Mouse (Mus musculus) CH12.LX (cell line): ENCODE data around the gene Cdhr2. TPM values are rescaled to one million over a fixed set of nuclear protein-coding genes. Genes with fewer than 3 reads are reported as not detected.

Experiments
- DNase-seq: peaks from one replicate; pipeline ENCODE4 v3.0.0-alpha.2; 2013; ENCODE audit errors: extremely low read depth
- H3K27ac ChIP-seq: 2 replicates; pipeline ENCODE4 v1.5.1; 2012; ENCODE audit warnings: low read depth, mild to moderate bottlenecking, control low read depth, moderate library complexity; ENCODE audit not compliant: insufficient read depth
- H3K27me3 ChIP-seq: replicated peaks from 2 replicates; pipeline ENCODE3; 2012; ENCODE audit warnings: inconsistent platforms
- H3K36me3 ChIP-seq, 2 experiments: replicated peaks in 1 of 2; 2 replicates each; pipeline versions ENCODE3 to v1.6.1; 2012; ENCODE audit warnings: inconsistent platforms in 1 of 2, low read length in 1 of 2, mild to moderate bottlenecking in 1 of 2, mixed read lengths in 1 of 2, moderate library complexity in 1 of 2; ENCODE audit not compliant: control insufficient read depth in 1 of 2, insufficient read depth in 1 of 2
- H3K4me1 ChIP-seq, 2 experiments: 2 replicates each; pipeline ENCODE4 v1.6.1; 2012; ENCODE audit warnings: inconsistent platforms in 1 of 2, moderate library complexity in 1 of 2; ENCODE audit not compliant: insufficient read depth in 2 of 2, control insufficient read depth in 1 of 2
- H3K4me2 ChIP-seq: 2 replicates; pipeline ENCODE4 v1.6.1; 2012; ENCODE audit warnings: low read depth, mild to moderate bottlenecking, control low read depth; ENCODE audit not compliant: poor library complexity, insufficient read depth, severe bottlenecking
- H3K4me3 ChIP-seq, 3 experiments: fragments of 150-350 bp in 1 of 3; sonication (generic) in 1 of 3; replicated peaks in 1 of 3; 2 replicates each; pipeline versions ENCODE3 to v1.5.1; 2011 to 2012; ENCODE audit warnings: low read depth in 2 of 3, low read length in 2 of 3, mild to moderate bottlenecking in 2 of 3, moderate library complexity in 2 of 3, control low read depth in 1 of 3, improper control_type of control experiment in 1 of 3, inconsistent platforms in 1 of 3, mixed read lengths in 1 of 3; ENCODE audit not compliant: poor library complexity in 1 of 3
- H3K79me2 ChIP-seq: replicated peaks from 2 replicates; pipeline ENCODE4 v1.6.1; 2012; ENCODE audit warnings: mild to moderate bottlenecking, moderate library complexity; ENCODE audit not compliant: control insufficient read depth, poor library complexity, insufficient read depth, severe bottlenecking; ENCODE audit errors: extremely low read depth
- H3K9ac ChIP-seq: 2 replicates; pipeline ENCODE4 v1.6.1; 2012; ENCODE audit warnings: low read depth, mild to moderate bottlenecking, control low read depth, moderate library complexity; ENCODE audit not compliant: insufficient read depth
- H3K9me3 ChIP-seq: replicated peaks from 2 replicates; pipeline ENCODE3; 2012; ENCODE audit warnings: low read length, inconsistent platforms, mixed read lengths
- BHLHE40 ChIP-seq: IDR thresholded peaks from 2 replicates; pipeline ENCODE4 v1.6.1; 2011; ENCODE audit warnings: mild to moderate bottlenecking, low read depth, low read length, improper control_type of control experiment
- CHD1 ChIP-seq: IDR thresholded peaks from 2 replicates; pipeline ENCODE4 v1.6.1; 2012; ENCODE audit warnings: low read depth, low read length, improper control_type of control experiment, inconsistent platforms
- CHD2 ChIP-seq: IDR thresholded peaks from 2 replicates; pipeline ENCODE4 v1.6.1; 2011; ENCODE audit warnings: low read length, improper control_type of control experiment
- CTCF ChIP-seq, 2 experiments: IDR thresholded peaks in 1 of 2; conservative IDR thresholded peaks in 1 of 2; 2 replicates each; pipeline ENCODE4 v1.5.1; 2011 to 2012; ENCODE audit warnings: low read depth in 2 of 2, low read length in 2 of 2, improper control_type of control experiment in 1 of 2, inconsistent platforms in 1 of 2, mild to moderate bottlenecking in 1 of 2, moderate library complexity in 1 of 2
- E2F4 ChIP-seq: IDR thresholded peaks from 2 replicates; pipeline ENCODE4 v1.6.1; 2011; ENCODE audit warnings: low read depth, low read length, improper control_type of control experiment; ENCODE audit not compliant: insufficient replicate concordance
- ELF1 ChIP-seq: IDR thresholded peaks from 2 replicates; pipeline ENCODE4 v1.6.1; 2014; ENCODE audit warnings: low read depth, mild to moderate bottlenecking, inconsistent platforms, low read length, improper control_type of control experiment
- EP300 ChIP-seq: IDR thresholded peaks from 2 replicates; pipeline ENCODE4 v1.6.1; 2011; ENCODE audit warnings: low read length, improper control_type of control experiment
- IRF4 ChIP-seq: IDR thresholded peaks from 2 replicates; pipeline ENCODE4 v1.6.1; 2014; ENCODE audit warnings: low read depth, mild to moderate bottlenecking, inconsistent platforms, low read length, improper control_type of control experiment
- JUN ChIP-seq: IDR thresholded peaks from 2 replicates; pipeline ENCODE4 v1.6.1; 2011; ENCODE audit warnings: low read depth, mild to moderate bottlenecking, low read length, improper control_type of control experiment, moderate library complexity; ENCODE audit not compliant: insufficient read depth
- KAT2A ChIP-seq: IDR thresholded peaks from 2 replicates; pipeline ENCODE4 v1.6.1; 2012; ENCODE audit warnings: low read length, improper control_type of control experiment, inconsistent platforms; ENCODE audit not compliant: insufficient replicate concordance
- MAX ChIP-seq: IDR thresholded peaks from 2 replicates; pipeline ENCODE4 v1.6.1; 2011; ENCODE audit warnings: low read length, improper control_type of control experiment
- MXI1 ChIP-seq: IDR thresholded peaks from 2 replicates; pipeline ENCODE4 v1.6.1; 2011; ENCODE audit warnings: mild to moderate bottlenecking, low read depth, low read length, improper control_type of control experiment
- MYC ChIP-seq: IDR thresholded peaks from 2 replicates; pipeline ENCODE4 v1.6.1; 2011; ENCODE audit warnings: low read depth, mild to moderate bottlenecking, improper control_type of control experiment, low read length
- PAX5 ChIP-seq: IDR thresholded peaks from 2 replicates; pipeline ENCODE4 v1.6.1; 2012; ENCODE audit warnings: low read length, inconsistent platforms, mixed read lengths
- POLR2AphosphoS2 ChIP-seq: IDR thresholded peaks from 2 replicates; pipeline ENCODE4 v1.6.1; 2011; ENCODE audit warnings: low read depth, low read length, improper control_type of control experiment
- SMC3 ChIP-seq: IDR thresholded peaks from 2 replicates; pipeline ENCODE4 v1.6.1; 2011; ENCODE audit warnings: low read depth, low read length, improper control_type of control experiment
- TBP ChIP-seq: conservative IDR thresholded peaks from 2 replicates; pipeline ENCODE4 v1.6.1; 2011; ENCODE audit warnings: low read depth, low read length, improper control_type of control experiment
- UBTF ChIP-seq: IDR thresholded peaks from 2 replicates; pipeline ENCODE4 v1.6.1; 2012; ENCODE audit warnings: low read depth, mild to moderate bottlenecking, inconsistent platforms, low read length, improper control_type of control experiment, moderate library complexity
- USF2 ChIP-seq: conservative IDR thresholded peaks from 2 replicates; pipeline ENCODE4 v1.6.1; 2011; ENCODE audit warnings: low read depth, low read length, improper control_type of control experiment
- ZC3H11A ChIP-seq: IDR thresholded peaks from 2 replicates; pipeline ENCODE4 v1.6.1; 2012; ENCODE audit warnings: low read depth, mild to moderate bottlenecking, inconsistent platforms, low read length, improper control_type of control experiment
- ZMIZ1 ChIP-seq: IDR thresholded peaks from 2 replicates; pipeline ENCODE4 v1.6.1; 2012; ENCODE audit warnings: low read depth, mild to moderate bottlenecking, inconsistent platforms, low read length, improper control_type of control experiment
- ZNF384 ChIP-seq: IDR thresholded peaks from 2 replicates; pipeline ENCODE4 v1.6.1; 2012; ENCODE audit warnings: low read depth, low read length, improper control_type of control experiment, inconsistent platforms
- dilution Hi-C: fragments of 300-500 bp; cut with MboI; formaldehyde crosslinking; loops from 2 replicates; pipeline ENCODE4 v1.14.3; 2020; ENCODE audit warnings: low sequenced_read_pairs; ENCODE audit not compliant: extremely low pct_unique_long_range_greater_than_20kb, extremely low pct_ligation_motif_present
- in situ Hi-C: fragments of 300-500 bp; cut with MboI; formaldehyde crosslinking; loops from 3 replicates; pipeline ENCODE4 v1.14.3; 2019; ENCODE audit warnings: low sequenced_read_pairs, low pct_ligation_motif_present, low pct_unique_long_range_greater_than_20kb, mixed read lengths
- polyA plus RNA-seq: library from polyadenylated mRNA; unstranded; fragments of >175 nt; gene quantifications from 2 replicates; pipeline ENCODE4 v1.2.1, GENCODE M21; 2012; ENCODE audit warnings: low read depth; ENCODE audit not compliant: insufficient read length
- total RNA-seq, 2 experiments: library from RNA; depleted of rRNA; stranded (reverse); fragments of 300-350 nt in 1 of 2; fragments of >200 nt in 1 of 2; gene quantifications; 2 replicates each; pipeline ENCODE4 v1.2.3; 2012 to 2014

The Cdhr2 gene
- total and polyA plus RNA-seq, 3 experiments = not detected

DNA sequence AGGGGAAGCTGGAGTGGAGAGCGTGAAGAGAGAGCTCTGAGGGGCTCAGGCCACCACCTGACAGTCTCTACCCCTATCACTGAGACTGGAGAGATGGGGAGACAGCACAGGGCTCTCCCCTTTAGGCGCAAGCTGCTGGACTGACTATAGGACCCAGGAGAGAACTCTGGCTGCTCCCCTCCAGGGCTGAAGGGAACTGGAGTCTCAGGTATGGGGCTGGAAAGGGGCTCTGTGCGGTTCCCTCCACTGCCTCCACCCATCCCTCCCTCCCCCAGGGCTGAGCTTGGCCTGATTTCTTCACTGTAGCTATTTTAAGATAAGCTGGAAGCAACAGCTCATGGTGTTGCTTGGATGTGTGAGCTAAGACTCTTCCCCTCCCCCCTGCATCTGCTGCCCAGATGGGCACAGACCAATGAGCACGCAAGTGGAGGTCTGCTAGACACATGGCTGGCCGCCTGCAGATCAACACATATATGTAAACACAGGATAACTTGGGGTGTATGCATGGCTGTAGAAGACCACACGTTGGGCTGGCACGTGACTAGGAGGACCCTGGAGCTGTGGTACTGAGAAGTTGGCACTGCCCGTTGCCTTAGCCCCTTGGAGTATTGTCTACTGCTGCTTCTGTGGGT, 59.0 kb downstream of the Cdhr2 start:
- no peaks in the 10 kb centered on the region for H3K79me2 ChIP-seq
- in situ Hi-C loops (no loop called here), dilution Hi-C loops (no loop called here)
- H3K9me3 ChIP-seq = peaks cover 4% of the 10 kb centered on the region
- H3K27ac ChIP-seq = no peak overlapping the region
- H3K4me2 ChIP-seq = no peak overlapping the region
- H3K9ac ChIP-seq = no peak overlapping the region
- no peaks in the 10 kb centered on the region for H3K4me1 ChIP-seq
- H3K27me3 ChIP-seq = peaks cover 82% of the 10 kb centered on the region
- no peak for DNase-seq
- TF ChIP-seq USF2 = no peak
- TF ChIP-seq BHLHE40 = no peak
- TF ChIP-seq MAX = no peak
- TF ChIP-seq JUN = no peak
- H3K4me3 ChIP-seq = no peak overlapping the region
- H3K36me3 ChIP-seq = no peaks in the 10 kb centered on the region

DNA sequence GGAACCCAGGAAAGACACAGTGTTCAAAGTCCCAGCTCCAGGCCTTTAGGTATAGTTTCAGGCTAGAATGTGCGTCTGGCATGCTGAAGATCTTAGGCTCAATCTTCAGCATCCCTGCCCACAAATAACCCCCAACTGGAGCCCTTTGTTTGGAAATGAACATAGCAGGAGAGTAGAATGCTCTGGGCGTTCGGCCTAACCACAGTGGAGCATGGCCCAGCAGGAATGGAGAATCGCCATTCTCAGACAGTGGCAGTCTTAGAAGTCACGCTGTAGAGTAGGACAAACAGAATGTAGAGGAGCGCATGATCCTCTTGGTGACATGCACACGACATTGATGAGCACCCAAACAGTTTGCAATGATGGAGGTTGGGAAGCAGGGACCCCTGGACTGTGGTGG, 59.6 kb downstream of the Cdhr2 start:
- Histone ChIP-seq H3K27me3 (peaks cover 83% of the 10 kb centered on the region), H3K79me2 (no peaks in the 10 kb centered on the region), H3K9me3 (peaks cover 5% of the 10 kb centered on the region), H3K36me3 (no peaks in the 10 kb centered on the region), H3K4me2 (no peak overlapping the region), H3K27ac (no peak overlapping the region)
- in situ Hi-C loops = no loop called here
- DNase-seq = no peak
- TF ChIP-seq MYC = no peak
- TF ChIP-seq USF2 = no peak
- no peak for TF ChIP-seq E2F4
- TF ChIP-seq, all 38 proteins: peak for 0
- dilution Hi-C loops = no loop called here
- Histone ChIP-seq H3K4me3 (no peak overlapping the region), H3K9ac (no peak overlapping the region), H3K4me1 (0 out of 4 replicates have a peak, but pooled peaks cover 0 to 1% of the 10 kb centered on the region in 2 experiments)

DNA sequence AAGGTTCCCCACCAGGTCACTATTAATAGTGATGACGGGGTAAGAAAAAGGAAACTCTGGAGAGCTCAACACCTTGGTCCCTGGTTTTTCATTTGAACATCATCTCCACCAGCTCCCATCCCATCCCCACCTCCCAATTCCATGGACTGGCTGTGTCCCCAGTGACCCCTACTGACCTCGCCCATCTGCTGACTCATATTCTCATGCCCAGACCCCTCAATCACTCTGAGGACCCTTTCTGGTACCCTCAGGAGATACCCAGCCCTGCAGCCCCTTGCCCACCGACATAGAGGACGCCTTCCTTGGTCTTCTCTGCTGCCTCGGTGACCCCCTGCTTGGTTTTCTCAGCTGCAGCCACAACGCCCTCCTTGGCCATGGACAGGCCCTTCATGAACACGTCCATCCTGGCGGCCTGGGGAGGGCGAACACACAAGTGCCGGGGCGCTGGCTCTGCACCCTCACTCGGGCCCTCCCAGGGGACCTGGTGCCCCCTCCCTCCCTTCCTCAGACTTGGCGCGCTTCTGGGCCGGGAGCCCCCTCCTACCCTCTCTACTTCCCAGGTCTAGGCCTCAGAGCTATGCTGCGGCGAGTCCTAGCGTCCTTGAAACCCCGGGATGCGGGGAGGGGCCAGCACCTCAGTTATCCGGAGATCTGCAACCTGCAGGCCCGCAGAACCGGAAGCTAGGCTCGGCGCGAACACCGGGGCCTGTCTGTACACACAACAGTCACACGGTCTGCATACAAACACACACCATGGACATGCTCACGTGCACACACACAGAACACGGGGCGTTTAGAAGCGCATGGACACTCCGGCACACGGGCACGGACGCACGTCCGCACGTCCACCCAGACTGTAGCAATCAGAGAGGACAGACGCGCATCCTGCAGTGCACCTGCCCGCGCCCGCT, 64.3 kb downstream of the Cdhr2 start:
- Histone ChIP-seq H3K4me1 (0 out of 4 replicates have a peak, but pooled peaks cover 0 to 2% of the 10 kb centered on the region in 2 experiments), H3K9me3 (peaks cover 10% of the 10 kb centered on the region), H3K27me3 (peaks cover 72% of the 10 kb centered on the region), H3K36me3 (no peaks in the 10 kb centered on the region), H3K27ac (no peak overlapping the region), H3K4me3 (no peak overlapping the region), H3K9ac (no peak overlapping the region), H3K4me2 (no peak overlapping the region), H3K79me2 (no peaks in the 10 kb centered on the region)
- DNase-seq = no peak
- in situ Hi-C loops (no loop called here), dilution Hi-C loops (no loop called here)
- TF ChIP-seq TBP = no peak
- no peak for TF ChIP-seq BHLHE40
- no peak for TF ChIP-seq POLR2AphosphoS2
- no peak for TF ChIP-seq ZNF384
- TF ChIP-seq EP300 = no peak
- TF ChIP-seq KAT2A = no peak
- TF ChIP-seq ZMIZ1 = no peak
- no peak for TF ChIP-seq UBTF
- TF ChIP-seq ELF1 = no peak
- no peak for TF ChIP-seq MXI1
- no peak for TF ChIP-seq CTCF (conservative IDR thresholded peaks at IDR 0.05 in 1 of 2, IDR thresholded peaks at IDR 0.05 in 1 of 2; ENCODE audit: low read depth in 2 of 2, low read length in 2 of 2)
- no peak for TF ChIP-seq CHD2
- TF ChIP-seq CHD1 = no peak
- TF ChIP-seq ZC3H11A = no peak
- no peak for TF ChIP-seq IRF4
- no peak for TF ChIP-seq SMC3
- no peak for TF ChIP-seq PAX5
